ENCODE assay signal across 8 mouse cellular contexts in the genomic region with DNA sequence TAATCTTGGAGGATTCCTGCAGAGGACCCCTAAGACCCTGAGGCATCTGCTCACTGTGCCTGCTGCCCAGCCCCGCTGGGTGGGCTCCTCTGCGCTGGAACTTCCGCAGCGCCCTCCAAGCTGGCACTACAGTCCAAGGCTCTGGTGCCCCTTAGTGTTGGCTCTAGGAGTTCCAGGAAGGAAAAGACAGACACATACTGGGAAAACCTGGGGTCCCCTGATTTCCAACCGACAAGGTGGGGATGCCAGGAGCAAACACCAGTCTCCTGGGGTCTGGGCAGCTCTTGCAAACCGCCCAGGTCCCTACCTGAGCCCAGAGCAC. TPM values are rescaled to one million over a fixed set of nuclear protein-coding genes. Genes with fewer than 3 reads are reported as not detected.
DNase-seq lines count a peak whose midpoint lies in the region; ATAC-seq and TF ChIP-seq lines count a peak whose summit lies in the region.

No protein-coding gene starts in this region.

- no peaks in the 10 kb centered on the region for H3K4me1 ChIP-seq in heart, postnatal 0 days (ENCODE audit: control insufficient read depth, insufficient read depth)
- peaks cover 5% of the 10 kb centered on the region; the same call in 1 of the 2 replicates for H3K4me1 ChIP-seq in embryonic facial prominence, embryonic 11.5 days (ENCODE audit: control insufficient read depth, insufficient read depth, low read length)
- H3K4me1 ChIP-seq in intestine, embryonic 15.5 days (replicated peaks) = peaks cover 7% of the 10 kb centered on the region
- H3K4me1 ChIP-seq in stomach, embryonic 16.5 days (ENCODE audit: control insufficient read depth, insufficient read depth, low read length) = peaks cover 11% of the 10 kb centered on the region

- 0 out of 2 replicates have a peak overlapping the region, but pooled peaks have one; percentile 72 for H3K4me2 ChIP-seq in heart, postnatal 0 days (ENCODE audit: low read depth, low read length)
- no peak overlapping the region for H3K4me2 ChIP-seq in embryonic facial prominence, embryonic 11.5 days (ENCODE audit: low read depth, low read length)
- peak overlapping the region; percentile 87 for H3K4me2 ChIP-seq in intestine, embryonic 15.5 days (replicated peaks)
- H3K4me2 ChIP-seq in stomach, embryonic 16.5 days (ENCODE audit: low read depth, low read length) = peak overlapping the region; percentile 89; the same call in 1 of the 2 replicates

- intact Hi-C loops in heart, postnatal 10 days (cut with DNase I) = no loop called here
- intact Hi-C loops in gastrocnemius, postnatal 14 days (cut with DNase I; ENCODE audit: low total_unique reads) = no loop called here

- 0 out of 2 replicates have a peak, but pooled peaks have one; percentile 5 for TF ChIP-seq CTCF in heart, postnatal 0 days (IDR thresholded peaks at IDR 0.05; ENCODE audit: low read depth)

- H3K27ac ChIP-seq in heart, postnatal 0 days (ENCODE audit: low read depth) = no peak overlapping the region
- no peak overlapping the region for H3K27ac ChIP-seq in embryonic facial prominence, embryonic 11.5 days (replicated peaks; ENCODE audit: low read depth, low read length)
- H3K27ac ChIP-seq in intestine, embryonic 15.5 days = no peak overlapping the region
- H3K27ac ChIP-seq in stomach, embryonic 16.5 days (ENCODE audit: low read length) = no peak overlapping the region

- H3K27me3 ChIP-seq in heart, postnatal 0 days (ENCODE audit: control insufficient read depth, insufficient read depth, low read length) = peaks cover 44% of the 10 kb centered on the region
- H3K27me3 ChIP-seq in embryonic facial prominence, embryonic 11.5 days (ENCODE audit: control insufficient read depth, insufficient read depth, low read length) = peaks cover 18% of the 10 kb centered on the region
- H3K27me3 ChIP-seq in intestine, embryonic 15.5 days (replicated peaks) = peaks cover 42% of the 10 kb centered on the region
- peaks cover 36% of the 10 kb centered on the region for H3K27me3 ChIP-seq in stomach, embryonic 16.5 days (ENCODE audit: control insufficient read depth, insufficient read depth, low read length)

- H3K9me3 ChIP-seq in heart, postnatal 0 days (replicated peaks; ENCODE audit: control insufficient read depth, low read length) = no peaks in the 10 kb centered on the region
- no peaks in the 10 kb centered on the region for H3K9me3 ChIP-seq in embryonic facial prominence, embryonic 11.5 days (replicated peaks; ENCODE audit: control insufficient read depth, low read length)
- no peaks in the 10 kb centered on the region for H3K9me3 ChIP-seq in intestine, embryonic 15.5 days
- H3K9me3 ChIP-seq in stomach, embryonic 16.5 days (replicated peaks; ENCODE audit: control insufficient read depth, low read length) = no peaks in the 10 kb centered on the region

- TF ChIP-seq EP300 in heart, postnatal 0 days (IDR thresholded peaks at IDR 0.05; ENCODE audit: low read depth) = no peak

- H3K4me3 ChIP-seq in heart, postnatal 0 days (ENCODE audit: low read depth, low read length) = no peak overlapping the region
- no peak overlapping the region for H3K4me3 ChIP-seq in embryonic facial prominence, embryonic 11.5 days (ENCODE audit: low read depth, low read length)
- peak overlapping the region; percentile 46; the same call in 1 of the 2 replicates for H3K4me3 ChIP-seq in intestine, embryonic 15.5 days (replicated peaks)
- peak overlapping the region; percentile 51 for H3K4me3 ChIP-seq in stomach, embryonic 16.5 days (replicated peaks; ENCODE audit: low read length)

- DNase-seq in heart, postnatal 0 days (ENCODE audit: low spot score) = no peak
- no peak for DNase-seq in heart, postnatal 10 days
- DNase-seq in embryonic facial prominence, embryonic 11.5 days (ENCODE audit: low spot score) = peak; percentile 24
- peak; percentile 19 for DNase-seq in mesoderm, embryonic 11.5 days (ENCODE audit: low read depth, low spot score)
- no peak for DNase-seq in gastrocnemius, postnatal 14 days
- no peak for DNase-seq in ovary, postnatal 36 days (ENCODE audit: low spot score)

- no peaks in the 10 kb centered on the region for H3K36me3 ChIP-seq in heart, postnatal 0 days (replicated peaks; ENCODE audit: control insufficient read depth, insufficient read depth, low read length)
- H3K36me3 ChIP-seq in embryonic facial prominence, embryonic 11.5 days (replicated peaks; ENCODE audit: control insufficient read depth, insufficient read depth, low read depth, low read length) = no peaks in the 10 kb centered on the region
- H3K36me3 ChIP-seq in intestine, embryonic 15.5 days = no peaks in the 10 kb centered on the region
- H3K36me3 ChIP-seq in stomach, embryonic 16.5 days (ENCODE audit: control insufficient read depth, insufficient read depth, low read length) = no peaks in the 10 kb centered on the region

- WGBS in heart, postnatal 0 days = 2% methylated on average over 6 of the region's 6 CpGs
- WGBS in embryonic facial prominence, embryonic 11.5 days = 2% methylated on average over 6 of the region's 6 CpGs
- 6% methylated on average over 6 of the region's 6 CpGs for WGBS in intestine, embryonic 15.5 days
- whole genome bisulfite sequencing in stomach, embryonic 16.5 days = 5% methylated on average over 6 of the region's 6 CpGs

- no peak for ATAC-seq in heart, postnatal 0 days (ENCODE audit: insufficient read depth, low read depth)
- ATAC-seq in embryonic facial prominence, embryonic 11.5 days (replicated peaks; ENCODE audit: insufficient number of reproducible peaks, low FRiP score, low TSS enrichment, low read depth) = no peak
- no peak for ATAC-seq in intestine, embryonic 15.5 days
- ATAC-seq in stomach, embryonic 16.5 days (ENCODE audit: insufficient read depth, low FRiP score) = no peak

- no peak overlapping the region for H3K9ac ChIP-seq in heart, postnatal 0 days (replicated peaks; ENCODE audit: low read depth, low read length)
- no peak overlapping the region for H3K9ac ChIP-seq in embryonic facial prominence, embryonic 11.5 days (replicated peaks; ENCODE audit: low read length)
- H3K9ac ChIP-seq in intestine, embryonic 15.5 days = no peak overlapping the region
- no peak overlapping the region for H3K9ac ChIP-seq in stomach, embryonic 16.5 days (ENCODE audit: low read length)

RNA-seq across cellular contexts. Expression of gene Fam155a, which starts 1.5 kb away (rescaled TPM):
- total RNA-seq in heart, postnatal 0 days (2014; rRNA removed; ENCODE audit: low replicate concordance) = 0.46 and 1.4 TPM in 2 replicates
- 0.04 and 0.07 TPM in 2 replicates for polyA plus RNA-seq in heart, postnatal 0 days (2015; fragmentation: Nextera tagmentation; extraction: Ambion mirVana)
- not detected for total RNA-seq in heart, postnatal 10 days (2021)
- 0.83 and 1.1 TPM in 2 replicates for polyA plus RNA-seq in embryonic facial prominence, embryonic 11.5 days (2014; fragmentation: Nextera tagmentation; extraction: Ambion mirVana)
- 1.3 and 1.4 TPM in 2 replicates for polyA plus RNA-seq in intestine, embryonic 15.5 days (2015; fragmentation: Nextera tagmentation; extraction: Ambion mirVana)
- 0.75 and 1.0 TPM in 2 replicates for polyA plus RNA-seq in stomach, embryonic 16.5 days (2015; fragmentation: Nextera tagmentation; extraction: Ambion mirVana)
- total RNA-seq in gastrocnemius, postnatal 14 days (2021) = under 1 TPM; 0.45 to 0.58 TPM

Comparison
In these comparisons a context has a peak if more than half of its experiments do, and no peak if none do; other contexts are left out.
1. DNase-seq: peak in embryonic facial prominence, embryonic 11.5 days (single experiment) and mesoderm, embryonic 11.5 days (single experiment); none in heart, postnatal 0 days (single experiment), heart, postnatal 10 days (0 of 2), gastrocnemius, postnatal 14 days (single experiment) and ovary, postnatal 36 days (single experiment).
2. H3K4me3 ChIP-seq: peak in intestine, embryonic 15.5 days (single experiment) and stomach, embryonic 16.5 days (single experiment); none in heart, postnatal 0 days (single experiment) and embryonic facial prominence, embryonic 11.5 days (single experiment).